Mouse (Mus musculus) natural killer cell, adult 2 months (primary cell): ENCODE data around the gene Dixdc1.
A peak's percentile ranks its signal among the peaks of the same experiment; 100 is the strongest.
"Not testable (repeated sequence)": the region's sequence is repeated elsewhere in the genome, so short reads cannot be mapped to it uniquely, and the experiment has no call there.

Experiments used
- DNase-seq, 2 experiments: peaks; one replicate each; pipeline ENCODE4 v3.0.0; 2022; ENCODE audit warnings: low spot score in 2 of 2

Dixdc1 gene

GRCm38 (mm10) chr9:50658391-50658790, 80.9 kb downstream of the Dixdc1 start:
- no peak for DNase-seq

- no peak for DNase-seq
Observed at GRCm38 (mm10) chr9:50650503-50650902, 88.8 kb downstream of the Dixdc1 start.

GRCm38 (mm10) chr9:50646826-50647370, 92.4 kb downstream of the Dixdc1 start:
- DNase-seq = no peak

- no peak for DNase-seq
Observed at GRCm38 (mm10) chr9:50634270-50634669, 105.0 kb downstream of the Dixdc1 start.

GRCm38 (mm10) chr9:50633059-50633458, 106.3 kb downstream of the Dixdc1 start:
- DNase-seq = no peak

- DNase-seq = no peak
Observed at GRCm38 (mm10) chr9:50632016-50632688, 107.2 kb downstream of the Dixdc1 start.

GRCm38 (mm10) chr9:50630903-50631302, 108.4 kb downstream of the Dixdc1 start:
- DNase-seq = not testable (repeated sequence)

GRCm38 (mm10) chr9:50617794-50618330, 121.5 kb downstream of the Dixdc1 start:
- DNase-seq = no peak

- peak; percentile 87 to 90 for DNase-seq
Observed at GRCm38 (mm10) chr9:50616766-50617603, 122.3 kb downstream of the Dixdc1 start, which contains the start of the genes Pih1d2 and Nkapd1. Gene Pih1d2 (plus strand): TSS chr9:50617321. Gene Nkapd1 (minus strand): TSS chr9:50617464.

GRCm38 (mm10) chr9:50616161-50616560, 123.2 kb downstream of the Dixdc1 start:
- no peak for DNase-seq
